Mouse (Mus musculus) C2C12 (cell line): ENCODE data around the gene Tob2.

Source experiments
- CEBPB ChIP-seq: IDR thresholded peaks from one replicate; pipeline ENCODE4 v1.6.1; 2011; ENCODE audit warnings: low read depth, mild to moderate bottlenecking, control low read depth, moderate library complexity
- CTCF ChIP-seq: IDR thresholded peaks from one replicate; pipeline ENCODE4 v1.5.1; 2011; ENCODE audit not compliant: control insufficient read depth, insufficient read depth, insufficient read length
- FOSL1 ChIP-seq: IDR thresholded peaks from one replicate; pipeline ENCODE4 v1.8.0; 2011; ENCODE audit warnings: mild to moderate bottlenecking, low read length; ENCODE audit not compliant: poor library complexity, insufficient read depth, severe bottlenecking
- MAX ChIP-seq: IDR thresholded peaks from one replicate; pipeline ENCODE4 v1.6.1; 2011; ENCODE audit warnings: mild to moderate bottlenecking, control low read depth
- MYOG ChIP-seq: IDR thresholded peaks from one replicate; pipeline ENCODE4 v1.6.1; 2011; ENCODE audit not compliant: control insufficient read depth, insufficient read length; ENCODE audit errors: extremely low read depth
- USF1 ChIP-seq: IDR thresholded peaks from one replicate; pipeline ENCODE4 v1.6.1; 2011; ENCODE audit warnings: low read depth, mild to moderate bottlenecking, control low read depth, moderate library complexity

DNA sequence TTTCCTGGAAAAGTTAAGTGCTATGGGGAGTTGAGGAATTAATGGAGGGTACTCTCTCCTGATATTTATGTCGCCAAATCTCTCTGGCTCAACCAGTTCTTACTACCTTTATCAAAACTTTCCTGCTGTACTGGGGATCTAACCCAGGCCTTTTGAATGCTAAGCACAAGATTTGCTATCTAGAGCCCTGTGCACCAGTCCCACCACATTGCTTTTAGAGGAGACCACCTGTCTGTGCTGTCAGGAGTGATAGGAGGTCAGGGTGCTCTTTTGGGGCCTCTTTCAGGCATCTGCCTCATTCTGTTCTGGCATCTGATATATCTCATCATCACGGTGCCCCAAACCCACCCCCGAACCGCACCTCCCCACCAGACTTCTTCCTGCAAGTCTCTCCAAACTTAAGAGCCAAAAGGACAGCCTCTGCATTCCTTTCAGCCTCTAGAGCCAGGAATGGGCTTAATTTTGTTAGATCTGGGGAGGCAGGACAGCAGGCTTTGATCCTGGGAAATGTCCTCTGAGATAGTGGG is 55.1 kb downstream of the Tob2 start:
- TF ChIP-seq CTCF (no peak), MYOG (no peak), MAX (no peak), CEBPB (no peak), USF1 (no peak), FOSL1 (no peak)
